Mouse (Mus musculus): Measurements from ENCODE around the gene C1qtnf1.

- no peak for TF ChIP-seq GATA1 (IDR thresholded peaks at IDR 0.05; ENCODE audit: borderline replicate concordance, low read length)
- TF ChIP-seq FLI1 (IDR thresholded peaks at IDR 0.05; ENCODE audit: low read length): no peak
Observed at GRCm38 (mm10) chr11:118431100-118431948, 3.3 kb downstream of the C1qtnf1 start.
